Mouse (Mus musculus) thymus, postnatal 25 days (tissue): ENCODE measurements around the gene Ago3.

ENCODE experiments used
- DNase-seq: peaks from one replicate; pipeline ENCODE4 v3.0.0; 2022

Gene Ago3

DNA sequence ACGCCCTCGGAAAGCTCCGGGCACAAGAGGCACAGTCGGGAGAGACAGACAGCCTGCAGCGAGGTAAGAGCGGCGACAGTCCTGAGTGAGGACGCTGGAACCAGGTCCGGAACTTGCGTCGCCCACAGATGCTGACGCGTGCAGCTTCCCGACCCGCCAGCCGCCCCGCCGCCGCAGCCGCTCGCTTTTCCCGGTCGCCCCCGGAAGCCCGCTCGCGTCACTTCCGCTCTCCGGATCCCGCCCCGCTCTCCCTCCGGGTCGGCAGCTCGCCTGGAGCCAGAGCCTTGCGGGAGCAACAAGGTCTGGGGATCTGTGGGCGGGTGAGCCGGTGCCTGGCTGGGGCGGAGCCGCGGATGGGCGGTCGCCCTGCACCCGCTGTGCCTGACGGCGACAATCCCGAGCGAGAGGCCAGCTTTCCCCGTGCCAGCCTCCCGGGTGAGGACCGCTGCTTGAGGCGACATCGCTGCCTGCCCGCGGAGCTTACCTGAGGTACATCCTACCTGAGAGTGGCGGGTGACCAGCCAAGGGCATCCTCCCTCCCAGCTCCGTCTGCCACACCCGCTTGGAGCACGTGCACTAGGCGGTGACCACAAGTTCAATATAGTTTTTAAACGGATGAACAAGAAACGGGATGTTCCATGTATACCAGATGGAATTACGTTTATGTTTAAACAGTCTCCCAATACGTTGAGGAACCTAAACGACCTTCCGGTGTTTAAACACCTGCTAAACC lies at the start of gene Ago3:
Gene Ago3 (minus strand): TSS at position 210 of the 733 bp plus-strand sequence.
- DNase-seq: peak; percentile 94

DNA sequence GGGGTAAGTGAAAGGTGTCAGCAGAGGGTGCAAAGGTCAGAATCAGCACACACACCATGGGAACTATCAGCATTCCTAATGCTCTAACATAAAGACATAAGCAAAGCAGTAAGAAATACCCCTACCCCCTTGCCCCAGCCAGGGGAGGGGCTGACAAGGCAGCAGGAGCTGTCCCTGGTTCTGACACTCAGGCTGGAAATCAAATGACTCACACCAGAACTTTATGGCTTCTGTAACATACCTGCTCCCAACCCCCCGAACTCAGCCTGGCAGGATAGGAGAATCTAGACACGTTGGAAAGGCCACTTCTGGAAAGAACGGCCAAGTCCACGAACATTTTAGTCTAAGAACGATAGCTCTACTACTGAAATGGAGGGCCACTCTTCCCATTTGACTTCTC lies 43.7 kb upstream of the Ago3 start:
- no peak for DNase-seq

DNA sequence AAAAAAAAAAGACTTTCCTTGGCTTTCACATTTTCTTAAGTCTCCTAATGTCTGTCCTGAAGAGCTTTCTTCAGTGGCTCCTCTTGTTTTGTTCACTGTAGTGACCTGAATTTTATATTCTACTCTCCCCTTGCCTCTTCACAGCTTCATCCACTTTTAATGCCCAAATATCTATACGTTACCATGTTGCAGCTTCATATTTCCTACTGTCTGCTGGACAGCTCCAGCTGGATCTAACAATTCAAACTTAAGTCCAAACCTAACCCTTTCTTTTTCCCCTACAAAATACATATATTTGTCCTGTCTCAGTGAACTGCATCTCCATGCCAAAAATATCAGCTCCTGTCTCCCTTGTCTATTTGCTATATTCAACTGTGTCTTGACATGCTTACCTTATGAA lies 40.0 kb upstream of the Ago3 start:
- DNase-seq: no peak

DNA sequence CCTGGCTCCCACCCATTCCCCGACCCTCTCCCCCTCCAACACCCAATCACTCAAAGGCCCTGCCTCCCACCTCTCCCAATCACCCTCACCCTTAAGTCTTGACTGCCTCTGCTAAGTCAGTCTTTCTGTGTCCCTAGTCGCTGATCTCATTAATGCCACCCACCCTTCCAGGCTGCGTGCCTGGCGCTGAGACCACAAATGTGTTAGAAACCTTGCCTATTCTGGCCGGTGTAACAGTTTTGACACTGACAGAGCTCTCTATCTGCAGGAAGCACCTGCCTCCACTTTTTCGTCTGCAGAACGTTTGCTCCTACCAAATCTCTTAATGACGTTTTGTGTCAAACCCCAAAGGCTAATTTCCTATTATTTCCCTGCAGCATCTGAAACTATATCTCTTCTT lies 39.6 kb upstream of the Ago3 start:
- no peak for DNase-seq

DNA sequence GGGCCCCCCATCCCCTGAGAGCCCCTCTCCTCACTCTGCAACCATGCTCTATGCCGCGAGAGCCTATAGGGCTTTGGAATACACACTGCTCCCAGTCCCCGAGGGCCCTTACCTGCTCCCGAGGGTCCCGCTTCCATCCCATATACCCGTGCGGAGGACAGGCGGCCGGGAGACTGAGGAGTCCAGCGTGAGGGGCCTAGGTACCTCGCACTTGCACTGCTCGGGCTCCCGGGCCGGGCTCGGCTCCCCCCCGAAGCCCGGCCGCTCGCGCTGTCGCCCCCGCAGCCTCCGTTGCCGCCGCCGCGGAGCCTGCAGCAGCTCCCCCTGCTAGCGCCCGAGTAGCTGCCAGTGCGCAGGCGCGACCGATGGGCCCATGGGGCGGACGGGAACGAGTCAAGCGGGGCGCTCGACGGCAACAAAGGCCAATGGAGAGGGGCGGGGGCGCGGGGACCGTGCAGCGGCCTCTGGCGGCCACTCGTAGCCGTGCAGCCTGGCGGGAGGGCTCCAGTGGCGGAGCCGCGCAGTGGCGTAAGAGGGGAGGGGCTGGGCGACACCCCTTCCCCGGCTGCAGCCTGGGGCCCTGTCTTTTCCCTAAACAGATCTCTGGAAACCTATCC lies 39.0 kb upstream of the Ago3 start, which contains the start of gene Ago1:
Gene Ago1 (minus strand): TSS at position 299 of the 617 bp plus-strand sequence.
- peak; percentile 98 for DNase-seq

DNA sequence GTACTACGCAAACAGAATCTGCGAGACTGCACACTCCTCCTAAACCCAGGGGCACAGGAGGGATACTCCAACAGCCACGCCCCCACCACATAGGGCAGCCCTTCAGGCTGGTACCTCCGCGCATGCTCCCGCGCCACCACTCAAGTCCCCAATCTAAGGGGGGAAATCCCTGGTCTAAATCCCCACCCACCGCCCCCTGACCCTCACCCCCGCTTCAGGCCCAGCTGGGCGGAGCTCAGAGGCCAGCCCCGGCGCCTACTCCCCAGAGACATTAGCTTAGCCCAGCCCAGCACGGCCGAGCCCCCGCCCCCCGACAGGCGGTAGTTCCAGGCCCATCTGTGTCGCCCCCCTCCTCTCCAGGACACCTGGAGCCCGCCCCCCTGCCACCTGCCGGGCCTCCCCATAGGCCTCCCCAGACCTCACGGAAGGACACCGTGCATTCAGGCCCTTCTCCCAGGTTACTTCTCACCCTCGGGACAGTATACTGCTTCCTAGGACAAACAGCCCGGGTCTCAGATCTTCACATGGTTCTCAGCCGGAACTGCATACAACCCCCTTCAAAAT lies 38.4 kb upstream of the Ago3 start:
- peak; percentile 76 for DNase-seq

DNA sequence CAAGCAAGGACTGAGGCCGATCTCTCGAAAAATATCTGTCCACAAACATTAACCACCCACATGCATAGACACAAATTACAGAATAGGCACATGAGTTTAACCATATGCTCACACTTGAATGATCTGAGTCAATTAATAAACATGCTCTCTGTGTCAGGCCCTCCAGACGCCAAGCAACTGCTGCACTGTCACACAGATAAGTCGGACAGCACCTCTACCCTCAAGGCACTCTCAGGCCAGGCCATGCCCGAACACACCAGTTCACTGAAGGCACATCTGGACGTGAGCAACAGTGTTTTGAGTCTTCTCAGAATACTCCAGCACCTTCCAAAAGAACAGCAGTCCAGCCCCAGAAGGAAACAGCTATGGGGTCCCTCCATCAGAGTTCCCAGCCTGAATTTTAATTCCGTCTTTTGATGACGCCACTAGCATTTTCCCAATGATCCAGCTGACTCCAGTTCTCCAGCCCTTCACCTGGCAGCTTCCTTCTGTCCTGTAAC lies 36.9 kb upstream of the Ago3 start:
- DNase-seq: no peak

DNA sequence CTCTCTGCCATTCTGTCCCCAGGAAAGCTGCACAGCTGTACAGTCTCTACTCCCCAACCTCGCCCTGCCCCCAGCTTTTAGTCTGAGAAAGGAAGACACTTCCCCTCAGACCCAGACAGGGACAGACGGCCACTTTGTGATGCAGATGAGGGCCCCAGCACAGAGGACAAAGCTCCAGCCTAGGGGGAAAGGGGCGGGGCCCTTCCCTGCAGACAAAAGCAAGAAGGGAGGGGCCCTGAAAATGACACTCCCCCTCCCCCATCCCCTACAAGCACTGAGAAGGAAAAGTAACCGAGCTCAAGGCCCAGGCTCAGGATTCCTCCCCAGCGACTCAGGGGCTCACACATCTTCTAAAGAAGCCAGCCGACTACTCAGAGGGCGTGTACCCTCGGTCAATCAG lies 36.5 kb upstream of the Ago3 start:
- peak; percentile 30 for DNase-seq

DNA sequence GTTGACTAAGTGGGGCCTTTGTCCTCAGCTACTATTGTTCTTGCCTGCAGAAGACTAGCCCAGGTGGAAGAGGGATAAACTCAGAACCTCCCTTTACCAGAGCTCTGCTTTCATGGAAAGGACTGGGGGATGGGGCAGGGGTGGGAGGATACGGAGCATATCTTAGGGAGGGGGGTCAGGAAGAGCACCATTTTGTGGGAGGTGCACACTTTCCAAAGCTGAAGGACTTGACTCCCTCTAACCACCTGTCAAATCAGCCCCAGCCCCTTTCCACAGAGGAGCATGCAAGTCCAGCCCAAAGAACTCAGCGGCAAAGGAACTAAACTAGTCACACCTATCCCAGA lies 35.5 kb upstream of the Ago3 start:
- no peak for DNase-seq

DNA sequence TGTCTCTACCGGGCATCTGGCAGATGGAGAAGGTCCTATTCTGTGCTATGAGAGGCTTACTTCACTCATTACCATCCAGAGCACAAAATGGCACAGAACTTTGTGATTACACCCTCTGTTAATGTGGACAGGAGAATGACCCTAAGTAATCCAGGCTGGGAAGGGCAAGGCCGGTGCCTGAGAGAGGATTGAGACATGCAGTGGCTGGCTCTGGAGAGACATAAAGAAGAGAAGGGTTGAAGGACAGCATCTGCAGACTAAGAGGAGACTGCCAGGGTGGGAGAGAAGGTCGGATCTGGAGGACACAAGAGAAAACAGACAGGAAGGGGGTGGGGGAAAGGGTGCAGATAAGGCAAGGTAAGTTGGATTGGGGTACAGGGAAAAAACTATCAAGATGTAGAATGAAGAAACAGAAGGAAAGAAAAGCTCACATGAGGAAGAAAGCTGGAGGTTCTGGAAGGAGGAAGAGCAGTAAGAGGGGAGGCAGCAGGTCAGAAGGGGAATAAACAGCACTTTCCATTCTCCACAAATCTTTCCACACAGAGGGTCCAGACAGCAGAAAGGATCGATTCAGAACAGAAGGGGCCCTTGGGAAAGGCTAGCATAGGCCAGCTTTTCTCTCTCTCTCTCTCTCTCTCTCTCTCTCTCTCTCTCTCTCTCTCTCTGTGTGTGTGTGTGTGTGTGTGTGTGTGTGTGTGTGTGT lies 35.0 kb upstream of the Ago3 start:
- no peak for DNase-seq

DNA sequence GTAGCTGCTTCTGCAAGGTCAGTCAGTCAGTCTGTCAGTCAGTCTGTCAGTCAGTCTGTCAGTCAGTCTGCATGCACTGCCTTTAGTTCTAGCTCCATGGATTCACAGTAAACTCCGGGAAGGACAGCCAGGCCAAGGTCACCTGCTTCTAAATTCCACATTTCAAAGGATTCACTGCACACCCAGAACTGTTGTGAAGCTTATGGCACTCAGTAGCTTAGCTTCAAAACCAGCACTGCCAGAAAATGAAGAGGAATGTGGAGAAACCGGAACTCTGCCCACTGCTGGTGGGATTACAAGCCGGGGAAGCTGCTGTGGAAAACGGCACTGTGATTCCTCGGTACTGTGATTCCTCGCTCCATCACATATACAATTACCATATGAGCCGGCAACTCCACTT lies 26.1 kb upstream of the Ago3 start:
- DNase-seq: no peak

DNA sequence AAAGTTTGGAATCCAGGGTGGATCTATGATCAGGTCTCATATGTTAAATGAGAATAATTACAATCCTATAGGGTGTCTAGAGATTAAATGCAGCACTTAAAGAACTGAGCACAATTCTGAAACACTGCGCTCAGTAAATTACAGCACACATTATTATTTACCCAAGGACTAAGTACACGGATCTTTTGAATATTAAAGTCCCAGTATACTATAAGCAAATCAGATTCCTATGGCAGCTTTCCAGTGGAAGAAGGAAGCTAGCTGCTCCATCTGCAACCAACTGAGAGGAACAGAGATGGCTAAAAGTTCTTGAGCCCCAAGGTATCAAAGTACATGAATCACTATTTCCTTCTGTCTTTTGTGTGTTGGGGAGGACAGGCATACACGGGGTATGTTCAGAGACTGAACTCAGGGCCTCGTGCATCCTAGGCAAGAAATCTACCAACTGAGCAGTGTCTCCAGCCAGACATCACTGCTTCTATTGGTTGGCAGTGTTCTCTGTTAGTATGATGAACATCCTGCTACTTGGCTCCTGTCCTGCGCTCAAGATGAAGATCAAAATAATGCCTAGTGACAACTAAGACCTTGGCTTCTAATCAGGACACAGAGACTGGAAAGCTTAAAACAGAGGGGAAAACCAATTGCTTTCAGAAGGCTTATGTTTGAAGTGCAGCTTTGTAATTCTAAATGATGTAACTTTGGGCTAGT lies 25.3 kb upstream of the Ago3 start:
- no peak for DNase-seq

DNA sequence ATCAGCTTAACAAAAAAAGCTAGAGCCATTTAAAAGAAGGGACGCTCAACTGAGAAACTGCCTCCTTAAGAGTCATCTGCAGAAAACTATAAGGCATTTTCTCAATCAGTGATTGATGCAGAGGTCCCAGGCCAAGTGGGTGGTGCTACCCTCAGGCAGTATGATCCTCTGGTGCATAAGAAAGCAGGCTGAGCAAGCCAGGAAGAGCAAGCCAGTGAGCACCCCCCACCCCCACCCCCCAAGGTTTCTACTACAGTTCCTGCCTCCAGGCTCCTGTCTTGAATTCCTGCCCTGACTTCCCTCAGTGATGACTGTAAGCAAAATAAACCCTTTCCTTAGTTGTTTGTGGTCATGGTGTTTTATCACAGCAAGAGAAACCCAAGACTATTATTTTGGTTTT lies 20.9 kb upstream of the Ago3 start:
- no peak for DNase-seq

DNA sequence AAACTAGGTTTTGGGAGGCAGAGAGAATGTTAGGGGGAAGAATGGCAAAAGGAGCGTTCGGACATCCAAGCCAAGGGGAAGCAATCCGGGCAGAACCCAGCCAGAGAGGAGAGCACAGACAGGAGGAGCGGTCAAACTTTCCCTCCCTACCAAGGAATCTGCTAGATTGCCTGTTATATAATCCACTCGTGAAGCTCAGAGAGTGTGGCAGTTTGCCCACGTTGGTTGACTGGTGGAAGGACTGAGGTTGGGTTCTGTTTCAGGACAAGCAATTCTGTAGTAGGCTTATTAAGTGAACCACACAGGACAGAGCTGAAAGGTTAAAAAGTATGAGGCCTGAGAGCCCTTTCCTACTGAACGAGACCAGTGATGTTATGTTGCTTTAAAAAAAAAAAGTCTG lies 17.8 kb upstream of the Ago3 start:
- DNase-seq: no peak

DNA sequence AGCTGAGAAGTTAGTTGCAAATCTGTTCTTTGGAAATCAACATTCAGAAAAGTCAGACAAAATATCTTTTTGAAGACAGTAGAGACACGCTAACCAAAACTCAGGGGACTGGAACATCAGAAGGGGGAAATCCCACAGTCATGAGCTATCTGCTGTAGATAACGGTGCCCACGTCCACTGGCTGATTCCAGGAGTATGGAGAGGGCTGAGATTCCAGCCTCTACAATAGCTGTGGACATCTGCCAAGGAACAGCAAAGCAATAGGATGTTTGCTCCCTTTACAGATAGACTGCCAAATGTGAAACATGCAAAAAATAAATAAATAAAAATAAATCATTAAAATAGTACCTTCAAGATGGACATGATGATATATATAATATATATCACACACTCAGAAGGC lies 15.2 kb upstream of the Ago3 start:
- no peak for DNase-seq

DNA sequence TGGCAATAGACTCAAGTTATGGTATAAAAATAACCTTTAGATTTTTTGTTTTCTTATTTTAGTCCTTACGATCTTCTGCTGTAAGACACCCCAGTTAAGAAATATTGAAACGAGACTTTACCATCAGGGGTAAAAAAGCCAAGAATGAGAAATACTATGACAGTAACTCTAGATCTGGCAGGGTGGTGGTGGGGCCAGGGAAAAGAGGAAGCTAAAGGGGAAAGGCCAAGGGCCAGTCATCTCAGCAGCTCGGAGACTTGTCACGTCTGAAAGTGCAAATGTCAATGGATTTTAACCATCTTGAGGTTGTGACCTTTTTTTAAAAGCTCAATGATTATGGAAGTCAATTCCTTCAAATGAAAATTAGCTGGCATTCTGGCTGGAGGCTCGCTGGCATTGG lies 8.9 kb upstream of the Ago3 start:
- no peak for DNase-seq

DNA sequence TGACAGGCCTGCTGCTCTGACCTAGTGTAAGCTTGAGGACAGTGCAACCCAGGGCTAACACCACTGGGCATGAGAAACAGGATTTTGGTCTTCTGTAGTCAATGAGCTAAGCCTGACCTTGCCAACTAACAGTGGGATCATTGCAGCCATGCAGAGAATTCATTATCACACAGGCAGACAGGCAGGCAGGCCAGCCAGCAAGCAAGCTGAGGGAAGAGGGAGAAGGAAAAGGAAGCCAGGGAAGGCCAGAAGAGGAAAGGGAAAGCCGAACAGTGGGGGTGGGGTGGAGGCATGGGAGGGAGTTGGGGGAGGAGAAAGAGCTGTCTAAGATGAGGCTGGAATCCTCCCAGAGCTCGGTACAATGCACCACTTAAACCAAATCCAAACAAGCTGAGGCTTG lies 6.9 kb upstream of the Ago3 start:
- no peak for DNase-seq

DNA sequence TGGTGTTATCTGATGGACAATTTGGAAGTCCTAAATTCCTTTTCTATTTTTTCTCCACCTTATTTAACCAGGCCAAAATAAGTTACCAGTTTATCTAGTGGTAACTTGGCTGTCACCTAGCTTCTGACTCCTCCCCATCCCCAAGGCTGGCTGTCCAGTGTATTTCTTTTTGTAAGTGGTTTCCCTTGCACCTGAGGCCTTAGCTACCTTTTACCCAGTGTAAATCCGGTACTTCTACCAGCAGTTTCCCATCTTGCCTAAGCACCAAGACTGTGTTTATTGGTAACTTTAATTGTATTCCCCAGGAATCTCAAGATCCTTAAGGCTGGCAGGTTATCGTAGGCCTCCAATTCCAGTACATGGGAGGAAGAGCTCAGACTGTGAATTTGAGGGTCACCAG lies 4.7 kb upstream of the Ago3 start:
- no peak for DNase-seq

DNA sequence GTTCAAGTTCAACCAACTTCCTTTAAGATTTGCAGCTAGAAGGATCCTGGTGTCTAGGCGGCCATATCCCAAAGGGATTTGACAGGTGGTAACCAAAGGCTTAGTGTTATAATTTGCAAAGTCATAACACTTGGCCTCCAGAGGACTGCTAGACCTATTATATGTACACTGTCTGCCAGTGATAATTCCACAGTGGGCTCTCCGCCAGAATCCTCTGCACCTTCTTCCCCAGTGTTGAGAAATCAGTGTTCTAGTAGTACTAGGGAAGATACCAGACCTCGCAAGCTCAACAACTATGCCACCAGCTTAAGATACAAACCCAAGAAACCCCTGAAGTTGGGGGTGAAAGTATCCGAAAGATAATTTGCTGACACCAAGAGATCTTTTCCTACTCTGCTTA lies 3.8 kb upstream of the Ago3 start:
- DNase-seq: no peak

DNA sequence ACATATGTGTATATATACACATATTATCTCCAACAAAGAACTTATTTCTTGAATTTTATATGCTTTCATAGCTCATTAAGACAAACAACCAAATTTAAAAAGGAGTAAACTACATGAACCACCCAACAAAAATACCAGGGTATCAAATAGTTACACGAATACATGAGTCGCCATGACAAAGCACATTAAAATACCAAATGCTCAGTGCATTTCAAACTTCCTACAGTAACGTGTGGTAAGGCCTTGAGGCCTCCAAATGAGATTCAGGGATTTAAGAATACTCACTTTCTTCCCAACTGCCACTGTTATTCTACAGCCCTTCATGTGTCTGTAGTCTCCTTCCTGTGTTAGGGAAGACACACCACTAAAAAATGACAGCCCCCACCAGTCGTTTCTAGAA lies 2.4 kb upstream of the Ago3 start:
- DNase-seq: no peak

DNA sequence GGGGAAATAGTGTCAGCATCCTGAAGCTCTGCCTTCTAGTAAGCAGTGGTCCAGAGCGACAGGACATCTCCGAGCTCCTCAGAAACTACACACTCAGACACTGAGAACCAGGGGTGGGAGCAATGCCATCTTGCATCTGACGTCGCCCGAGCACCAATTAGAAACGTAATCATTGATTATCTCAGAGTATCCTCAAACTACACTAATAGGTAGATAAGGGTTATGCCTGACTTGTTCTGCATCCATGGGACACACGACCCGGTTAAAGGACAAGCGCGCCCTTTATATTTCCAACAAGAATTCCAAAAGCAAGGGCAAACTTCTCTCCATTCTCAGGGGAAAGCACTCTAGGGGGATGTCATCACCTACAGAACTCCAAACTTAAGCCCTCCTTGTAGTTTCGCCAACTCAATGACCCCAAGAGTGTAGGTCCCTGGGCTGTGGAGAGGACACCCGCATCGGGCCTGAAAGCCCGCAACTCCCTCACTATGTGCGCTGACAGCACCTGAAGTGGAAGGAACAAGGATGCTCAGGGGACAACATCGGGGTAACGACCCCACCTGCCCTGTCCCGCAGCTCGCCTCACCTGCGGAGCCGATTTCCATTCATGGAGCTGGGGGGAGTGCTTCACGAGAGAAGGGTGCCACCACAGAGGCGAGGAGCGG lies 542 bp downstream of the Ago3 start:
- DNase-seq: peak; percentile 5

DNA sequence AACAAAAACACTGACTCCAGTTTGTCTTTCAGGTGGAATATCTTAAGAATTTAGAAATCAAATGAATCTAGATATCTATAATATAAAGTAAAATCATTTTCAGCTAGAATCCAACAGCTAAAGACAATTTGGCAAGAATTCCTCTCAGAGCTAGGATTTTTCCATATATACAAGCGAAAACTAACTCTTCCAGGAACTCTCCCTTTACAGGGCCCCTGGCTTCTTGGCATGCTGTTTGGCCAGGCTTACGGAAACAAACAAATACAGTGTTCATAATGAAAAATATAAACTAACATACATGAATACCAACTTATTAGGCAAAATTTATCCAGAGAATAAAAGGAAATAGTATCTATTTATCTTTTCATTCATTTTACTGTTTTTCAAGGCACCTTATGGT lies 5.5 kb downstream of the Ago3 start:
- DNase-seq: no peak

DNA sequence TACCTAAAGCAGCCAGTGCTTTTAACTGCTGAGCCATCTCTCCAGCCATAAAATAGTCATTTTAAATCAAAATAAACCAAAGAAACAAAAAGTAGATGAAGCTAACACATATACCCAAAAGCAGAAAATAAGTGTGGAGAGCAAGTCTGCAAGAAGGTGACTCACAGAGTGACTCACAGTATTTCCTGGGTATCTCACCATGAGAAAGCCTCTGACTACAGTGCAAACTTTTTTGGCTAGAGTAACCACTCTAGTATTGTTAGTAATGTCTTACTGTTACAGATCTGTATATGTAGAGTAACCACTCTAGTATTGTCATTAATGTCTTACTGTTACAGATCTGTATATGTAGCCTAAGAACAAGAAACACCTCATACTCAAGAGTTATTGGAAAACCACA lies 13.6 kb downstream of the Ago3 start:
- no peak for DNase-seq
